Mouse (Mus musculus): Measurements from ENCODE around the gene Slc39a1. TPM values are rescaled to one million over a fixed set of nuclear protein-coding genes. Genes with fewer than 3 reads are reported as not detected.

The Slc39a1 gene
- polyA plus RNA-seq, 1 experiment from 2014 or later = 105 TPM

DNA sequence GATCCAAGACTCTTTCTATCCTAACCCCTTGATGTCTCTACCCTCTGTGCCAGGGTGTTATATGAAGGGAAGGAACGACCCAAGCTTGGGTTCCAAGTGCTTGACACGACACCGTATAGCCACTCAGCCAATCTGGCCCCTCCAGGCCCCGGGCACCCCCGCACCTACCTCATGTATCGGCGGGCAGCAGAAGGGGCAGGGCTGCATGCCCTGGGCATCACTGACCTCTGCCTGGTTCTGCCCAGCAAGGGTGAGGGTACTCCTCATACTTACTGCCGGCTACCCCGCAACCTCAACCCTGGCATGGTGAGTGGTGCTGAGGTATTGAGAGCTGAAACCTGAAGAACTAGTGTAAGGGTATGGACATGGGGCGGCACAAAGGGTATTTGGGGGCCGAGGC is 20.2 kb downstream of the Slc39a1 start:
- H3K4me1 ChIP-seq (ENCODE audit: control insufficient read depth, insufficient read depth, low read length) = peaks cover 9% of the 10 kb centered on the region; the same call in 1 of the 2 replicates
- no peaks in the 10 kb centered on the region for H3K9me3 ChIP-seq (ENCODE audit: control insufficient read depth, low read length)
- H3K27me3 ChIP-seq (ENCODE audit: control insufficient read depth, insufficient read depth, low read length) = no peaks in the 10 kb centered on the region
- no peak overlapping the region for H3K4me2 ChIP-seq (replicated peaks; ENCODE audit: low read depth, low read length)
- no peak overlapping the region for H3K9ac ChIP-seq (ENCODE audit: low read depth, low read length)
- no peak overlapping the region for H3K4me3 ChIP-seq (ENCODE audit: low read length)
- WGBS = 96% methylated on average over 11 of the region's 11 CpGs
- ATAC-seq (ENCODE audit: low FRiP score, low TSS enrichment) = no peak
- H3K27ac ChIP-seq (ENCODE audit: low read depth, low read length) = no peak overlapping the region
- H3K36me3 ChIP-seq (ENCODE audit: control insufficient read depth, insufficient read depth, low read length) = peaks cover 18% of the 10 kb centered on the region

DNA sequence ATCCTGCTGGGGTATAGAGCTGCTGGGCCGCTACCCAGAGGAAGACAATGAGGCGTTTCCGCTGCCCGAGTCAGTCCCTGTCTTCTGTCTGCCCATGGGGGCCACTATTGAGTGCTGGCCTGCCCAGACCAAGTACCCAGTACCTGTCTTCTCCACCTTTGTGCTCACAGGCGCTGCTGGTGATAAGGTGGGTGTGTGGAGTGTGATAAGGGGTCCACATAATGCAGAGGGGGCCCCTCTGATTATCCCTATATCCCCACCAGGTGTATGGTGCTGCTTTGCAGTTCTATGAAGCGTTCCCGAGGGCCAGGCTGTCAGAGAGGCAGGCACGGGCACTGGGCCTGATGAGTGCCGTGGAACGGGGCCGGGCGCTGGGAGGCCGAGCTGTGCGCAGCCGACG is 21.0 kb downstream of the Slc39a1 start:
- Histone ChIP-seq H3K27me3 (ENCODE audit: control insufficient read depth, insufficient read depth, low read length) (no peaks in the 10 kb centered on the region), H3K9me3 (ENCODE audit: control insufficient read depth, low read length) (no peaks in the 10 kb centered on the region), H3K36me3 (ENCODE audit: control insufficient read depth, insufficient read depth, low read length) (peaks cover 18% of the 10 kb centered on the region), H3K4me1 (ENCODE audit: control insufficient read depth, insufficient read depth, low read length) (peaks cover 9% of the 10 kb centered on the region; the same call in 1 of the 2 replicates), H3K9ac (ENCODE audit: low read depth, low read length) (no peak overlapping the region), H3K4me3 (ENCODE audit: low read length) (no peak overlapping the region), H3K27ac (ENCODE audit: low read depth, low read length) (no peak overlapping the region), H3K4me2 (replicated peaks; ENCODE audit: low read depth, low read length) (no peak overlapping the region)
- ATAC-seq (ENCODE audit: low FRiP score, low TSS enrichment) = no peak
- 94% methylated on average over 16 of the region's 16 CpGs for WGBS

DNA sequence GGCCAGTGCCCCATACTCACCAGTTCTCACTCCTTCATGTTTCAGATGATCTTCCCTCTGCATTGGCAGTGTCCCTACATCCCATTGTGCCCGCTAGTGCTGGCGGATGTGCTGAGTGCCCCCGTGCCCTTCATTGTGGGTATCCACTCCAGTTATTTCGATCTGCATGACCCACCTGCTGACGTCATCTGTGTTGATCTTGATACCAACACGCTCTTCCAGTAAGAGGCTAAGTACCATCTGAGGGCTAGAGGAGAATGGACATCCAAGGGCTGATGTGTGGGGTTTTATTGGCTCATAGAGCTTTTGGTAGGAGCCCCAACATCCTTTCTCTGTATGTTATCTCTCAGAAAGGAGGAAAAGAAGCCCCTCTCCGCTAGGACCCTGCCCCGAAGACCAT is 22.8 kb downstream of the Slc39a1 start:
- Histone ChIP-seq H3K9ac (ENCODE audit: low read depth, low read length) (no peak overlapping the region), H3K4me3 (ENCODE audit: low read length) (no peak overlapping the region), H3K27ac (ENCODE audit: low read depth, low read length) (no peak overlapping the region), H3K4me2 (replicated peaks; ENCODE audit: low read depth, low read length) (no peak overlapping the region), H3K27me3 (ENCODE audit: control insufficient read depth, insufficient read depth, low read length) (no peaks in the 10 kb centered on the region), H3K4me1 (ENCODE audit: control insufficient read depth, insufficient read depth, low read length) (peaks cover 9% of the 10 kb centered on the region; the same call in 1 of the 2 replicates), H3K36me3 (ENCODE audit: control insufficient read depth, insufficient read depth, low read length) (peaks cover 20% of the 10 kb centered on the region), H3K9me3 (ENCODE audit: control insufficient read depth, low read length) (no peaks in the 10 kb centered on the region)
- 93% methylated on average over 8 of the region's 8 CpGs for WGBS
- ATAC-seq (ENCODE audit: low FRiP score, low TSS enrichment) = no peak

DNA sequence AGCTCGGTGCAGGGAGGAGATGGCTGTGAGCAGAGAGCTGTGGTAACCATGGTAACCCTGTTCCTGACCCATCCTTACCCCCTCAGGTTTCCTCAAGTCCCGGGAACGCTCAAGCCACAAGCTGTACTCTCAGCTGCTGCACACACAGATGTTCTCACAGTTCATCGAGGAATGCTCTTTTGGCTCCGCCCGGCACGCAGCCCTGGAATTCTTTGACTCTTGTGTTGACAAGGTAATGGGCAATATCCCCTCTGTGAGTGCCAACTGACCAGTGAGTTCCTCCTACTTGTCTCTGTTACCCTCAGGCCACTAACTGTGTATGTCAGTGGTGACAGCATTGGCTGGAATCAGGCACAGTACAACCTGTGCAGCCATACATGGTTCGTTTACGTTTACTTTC is 24.2 kb downstream of the Slc39a1 start:
- no peaks in the 10 kb centered on the region for H3K27me3 ChIP-seq (ENCODE audit: control insufficient read depth, insufficient read depth, low read length)
- no peak overlapping the region for H3K9ac ChIP-seq (ENCODE audit: low read depth, low read length)
- ATAC-seq (ENCODE audit: low FRiP score, low TSS enrichment) = no peak
- H3K36me3 ChIP-seq (ENCODE audit: control insufficient read depth, insufficient read depth, low read length) = peaks cover 20% of the 10 kb centered on the region
- no peak overlapping the region for H3K27ac ChIP-seq (ENCODE audit: low read depth, low read length)
- H3K4me3 ChIP-seq (ENCODE audit: low read length) = no peak overlapping the region
- 75% methylated on average over 9 of the region's 9 CpGs for WGBS
- no peak overlapping the region for H3K4me2 ChIP-seq (replicated peaks; ENCODE audit: low read depth, low read length)
- no peaks in the 10 kb centered on the region for H3K4me1 ChIP-seq (ENCODE audit: control insufficient read depth, insufficient read depth, low read length)
- H3K9me3 ChIP-seq (ENCODE audit: control insufficient read depth, low read length) = no peaks in the 10 kb centered on the region

DNA sequence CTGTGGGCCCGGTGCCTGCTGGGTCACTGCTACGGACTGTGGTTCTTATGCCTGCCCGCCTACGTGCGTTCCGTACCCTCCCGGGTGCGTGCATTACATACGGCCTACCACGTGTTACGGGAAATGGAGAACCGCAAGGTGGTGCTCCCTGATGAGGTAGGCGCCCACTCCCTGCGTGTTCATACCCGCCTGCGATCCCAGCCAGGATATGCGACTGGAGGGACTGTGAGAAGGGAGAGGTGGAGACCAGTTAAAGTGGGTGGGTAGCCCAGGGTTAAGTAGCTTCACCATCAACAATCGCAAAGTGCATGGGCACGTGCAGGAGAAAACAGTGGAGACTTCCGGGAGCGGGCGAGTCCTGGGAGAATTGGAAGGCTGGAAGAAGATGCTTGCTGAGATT is 25.9 kb downstream of the Slc39a1 start:
- H3K36me3 ChIP-seq (ENCODE audit: control insufficient read depth, insufficient read depth, low read length) = peaks cover 31% of the 10 kb centered on the region
- no peaks in the 10 kb centered on the region for H3K4me1 ChIP-seq (ENCODE audit: control insufficient read depth, insufficient read depth, low read length)
- H3K9me3 ChIP-seq (ENCODE audit: control insufficient read depth, low read length) = no peaks in the 10 kb centered on the region
- 94% methylated on average over 22 of the region's 22 CpGs for WGBS
- no peak overlapping the region for H3K27ac ChIP-seq (ENCODE audit: low read depth, low read length)
- ATAC-seq (ENCODE audit: low FRiP score, low TSS enrichment) = no peak
- no peak overlapping the region for H3K9ac ChIP-seq (ENCODE audit: low read depth, low read length)
- no peak overlapping the region for H3K4me2 ChIP-seq (replicated peaks; ENCODE audit: low read depth, low read length)
- H3K27me3 ChIP-seq (ENCODE audit: control insufficient read depth, insufficient read depth, low read length) = no peaks in the 10 kb centered on the region
- H3K4me3 ChIP-seq (ENCODE audit: low read length) = no peak overlapping the region

DNA sequence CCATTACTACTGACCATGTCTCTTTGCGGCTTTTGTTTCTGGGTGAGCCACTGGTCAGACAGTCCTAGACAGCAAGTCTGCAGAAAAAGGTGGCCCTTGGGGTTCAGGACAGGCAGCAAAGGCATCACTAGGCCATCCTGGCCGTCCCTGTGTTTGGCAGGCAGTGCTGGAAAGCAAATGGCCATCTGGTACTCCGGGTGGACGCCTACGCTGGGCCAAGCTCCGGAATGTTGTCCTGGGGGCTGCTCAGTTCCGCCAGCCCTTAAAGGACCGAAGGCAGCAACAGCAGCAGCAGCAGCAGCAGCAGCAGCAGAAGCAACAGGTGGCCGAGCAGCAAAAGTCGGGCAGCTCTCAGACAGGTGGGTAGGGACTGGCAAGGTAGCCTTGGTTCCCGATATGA is 27.3 kb downstream of the Slc39a1 start:
- Histone ChIP-seq H3K4me2 (replicated peaks; ENCODE audit: low read depth, low read length) (no peak overlapping the region), H3K27me3 (ENCODE audit: control insufficient read depth, insufficient read depth, low read length) (no peaks in the 10 kb centered on the region), H3K4me1 (ENCODE audit: control insufficient read depth, insufficient read depth, low read length) (no peaks in the 10 kb centered on the region), H3K4me3 (ENCODE audit: low read length) (no peak overlapping the region), H3K36me3 (ENCODE audit: control insufficient read depth, insufficient read depth, low read length) (peaks cover 46% of the 10 kb centered on the region), H3K9me3 (ENCODE audit: control insufficient read depth, low read length) (no peaks in the 10 kb centered on the region), H3K9ac (ENCODE audit: low read depth, low read length) (no peak overlapping the region), H3K27ac (ENCODE audit: low read depth, low read length) (no peak overlapping the region)
- no peak for ATAC-seq (ENCODE audit: low FRiP score, low TSS enrichment)
- WGBS = 89% methylated on average over 11 of the region's 11 CpGs

DNA sequence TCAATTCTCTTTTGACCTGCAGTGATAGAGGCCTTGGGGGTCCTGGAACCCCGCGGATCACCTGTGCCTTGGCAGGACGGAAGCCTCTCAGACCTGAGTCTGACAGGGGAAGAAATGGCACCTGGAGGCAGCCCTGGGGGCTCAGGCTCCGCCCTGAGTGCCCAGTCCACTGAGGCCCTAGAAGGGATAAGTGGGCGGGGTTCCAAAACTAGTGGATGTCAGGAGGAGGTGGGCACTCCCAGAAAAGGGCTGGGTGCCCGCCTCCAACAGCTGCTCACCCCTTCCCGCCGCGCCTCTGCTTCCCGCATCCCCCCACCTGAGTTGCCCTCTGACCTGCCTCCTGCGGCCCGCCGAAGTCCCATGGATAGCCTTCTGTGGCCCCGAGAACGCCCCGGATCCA is 28.9 kb downstream of the Slc39a1 start:
- Histone ChIP-seq H3K4me2 (replicated peaks; ENCODE audit: low read depth, low read length) (no peak overlapping the region), H3K9ac (ENCODE audit: low read depth, low read length) (no peak overlapping the region), H3K4me1 (ENCODE audit: control insufficient read depth, insufficient read depth, low read length) (no peaks in the 10 kb centered on the region), H3K36me3 (ENCODE audit: control insufficient read depth, insufficient read depth, low read length) (peaks cover 46% of the 10 kb centered on the region), H3K27ac (ENCODE audit: low read depth, low read length) (no peak overlapping the region), H3K4me3 (ENCODE audit: low read length) (no peak overlapping the region), H3K9me3 (ENCODE audit: control insufficient read depth, low read length) (no peaks in the 10 kb centered on the region), H3K27me3 (ENCODE audit: control insufficient read depth, insufficient read depth, low read length) (no peaks in the 10 kb centered on the region)
- no peak for ATAC-seq (ENCODE audit: low FRiP score, low TSS enrichment)
- 54% methylated on average over 16 of the region's 16 CpGs for WGBS

DNA sequence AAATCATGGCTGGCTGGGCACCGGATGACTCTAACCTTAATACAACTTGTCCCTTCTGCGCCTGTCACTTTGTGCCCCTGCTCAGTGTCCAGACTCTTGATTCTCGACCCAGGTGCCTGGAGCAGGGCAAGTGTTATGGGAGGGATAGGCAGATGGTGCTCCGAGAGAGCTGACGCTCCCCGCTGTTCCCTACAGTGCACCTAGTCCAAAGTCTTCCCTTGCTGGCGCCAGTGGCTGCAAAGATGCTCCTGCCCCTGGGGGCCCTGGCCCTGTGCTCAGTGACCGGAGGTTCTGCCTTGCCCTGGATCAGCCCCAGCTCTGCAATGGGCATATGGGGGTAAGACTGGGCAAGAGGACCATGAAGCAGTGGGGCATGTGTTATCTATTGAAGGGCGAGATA is 29.8 kb downstream of the Slc39a1 start:
- 92% methylated on average over 9 of the region's 9 CpGs for WGBS
- H3K27ac ChIP-seq (ENCODE audit: low read depth, low read length) = no peak overlapping the region

DNA sequence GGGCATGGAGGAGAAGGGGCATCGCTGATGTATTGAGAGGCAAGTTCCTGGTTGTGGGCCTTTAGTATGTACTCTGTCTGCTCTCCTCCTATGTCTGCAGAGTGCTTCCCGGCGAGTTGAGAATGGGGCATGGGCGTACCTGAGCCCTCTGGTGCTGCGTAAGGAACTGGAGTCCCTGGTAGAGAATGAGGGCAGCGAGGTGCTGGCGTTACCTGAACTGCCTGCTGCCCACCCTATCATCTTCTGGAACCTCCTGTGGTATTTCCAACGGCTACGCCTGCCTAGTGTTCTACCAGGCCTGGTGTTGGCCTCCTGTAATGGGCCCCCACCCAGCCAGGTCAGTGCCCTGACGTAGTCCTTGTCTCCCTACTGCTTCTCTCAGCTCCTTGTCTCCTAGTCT is 30.2 kb downstream of the Slc39a1 start:
- Histone ChIP-seq H3K27me3 (ENCODE audit: control insufficient read depth, insufficient read depth, low read length) (no peaks in the 10 kb centered on the region), H3K27ac (ENCODE audit: low read depth, low read length) (no peak overlapping the region), H3K9me3 (ENCODE audit: control insufficient read depth, low read length) (no peaks in the 10 kb centered on the region), H3K4me3 (ENCODE audit: low read length) (no peak overlapping the region), H3K9ac (ENCODE audit: low read depth, low read length) (no peak overlapping the region), H3K36me3 (ENCODE audit: control insufficient read depth, insufficient read depth, low read length) (peaks cover 42% of the 10 kb centered on the region), H3K4me1 (ENCODE audit: control insufficient read depth, insufficient read depth, low read length) (no peaks in the 10 kb centered on the region), H3K4me2 (replicated peaks; ENCODE audit: low read depth, low read length) (no peak overlapping the region)
- WGBS = 97% methylated on average over 10 of the region's 10 CpGs
- ATAC-seq (ENCODE audit: low FRiP score, low TSS enrichment) = no peak

More for the DNA sequence above, 29.8 kb downstream of the Slc39a1 start:
- ATAC-seq (ENCODE audit: low FRiP score, low TSS enrichment) = no peak
- no peak overlapping the region for H3K4me3 ChIP-seq (ENCODE audit: low read length)
- no peak overlapping the region for H3K4me2 ChIP-seq (replicated peaks; ENCODE audit: low read depth, low read length)
- peaks cover 44% of the 10 kb centered on the region for H3K36me3 ChIP-seq (ENCODE audit: control insufficient read depth, insufficient read depth, low read length)
- no peaks in the 10 kb centered on the region for H3K9me3 ChIP-seq (ENCODE audit: control insufficient read depth, low read length)
- H3K9ac ChIP-seq (ENCODE audit: low read depth, low read length) = no peak overlapping the region
- H3K27me3 ChIP-seq (ENCODE audit: control insufficient read depth, insufficient read depth, low read length) = no peaks in the 10 kb centered on the region
- no peaks in the 10 kb centered on the region for H3K4me1 ChIP-seq (ENCODE audit: control insufficient read depth, insufficient read depth, low read length)

Measured in kidney, embryonic 14.5 days (tissue).